Comparison of ENCODE assay signal across 9 mouse cellular contexts in the genomic region with DNA sequence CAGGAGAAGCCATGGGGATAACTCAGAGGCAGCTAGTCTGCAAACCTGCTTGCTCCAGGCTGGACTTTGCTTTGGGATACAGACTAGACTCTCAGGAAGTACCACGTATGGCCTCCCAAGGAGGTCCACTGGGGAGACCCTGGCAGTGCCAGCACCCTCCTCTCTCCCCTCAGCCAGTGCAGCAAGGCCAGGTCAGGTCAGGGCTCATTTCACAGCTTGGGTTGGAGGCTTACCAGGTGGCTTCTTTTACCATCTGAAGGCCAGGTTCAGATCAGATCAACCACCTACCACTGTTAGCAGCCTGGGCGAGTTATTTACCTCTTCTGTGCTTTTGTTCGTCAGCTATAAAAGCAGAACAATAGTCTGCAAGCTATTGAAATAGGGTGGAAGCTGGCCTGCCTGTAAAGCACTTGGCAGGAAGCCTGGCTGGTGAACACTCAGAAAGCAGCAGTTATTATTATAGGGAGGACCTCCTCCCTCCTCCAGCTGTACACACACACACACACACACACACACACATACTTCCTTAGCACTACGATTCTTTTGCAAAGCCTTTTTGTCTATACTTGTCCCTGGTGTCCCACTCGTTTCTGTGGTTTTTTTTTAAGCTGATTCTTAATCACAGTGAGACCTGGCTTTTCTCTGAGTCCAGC. TPM values are rescaled to one million over a fixed set of nuclear protein-coding genes. Genes with fewer than 3 reads are reported as not detected.
A peak's percentile ranks its signal among the peaks of the same experiment; 100 is the strongest.
DNase-seq lines count a peak whose midpoint lies in the region; ATAC-seq and TF ChIP-seq lines count a peak whose summit lies in the region.
"Had no signal": no experiment of that assay in that cellular context is flagged by ENCODE, and none has a peak within 500 bp of the region (broad histone marks: within the 10 kb centered on the region; RNA-seq: fewer than 3 reads in every experiment).

No protein-coding gene starts in this region.

- no peak for TF ChIP-seq CTCF in hindbrain, postnatal 0 days (IDR thresholded peaks at IDR 0.05; ENCODE audit: low read depth)

- 16% methylated on average over 5 of the region's 5 CpGs for WGBS in hindbrain, postnatal 0 days

- H3K4me2 ChIP-seq in hindbrain, postnatal 0 days (ENCODE audit: low read depth, low read length): no peak overlapping the region
- H3K4me2 ChIP-seq: neural tube, embryonic 12.5 days had no signal

- DNase-seq in ovary, adult 18-20 months (ENCODE audit: low spot score): peak; percentile 34
- DNase-seq in ovary, postnatal 14 days (ENCODE audit: low spot score): no peak
- DNase-seq in gastrocnemius, postnatal 14 days: peak; percentile 53
- DNase-seq in hindbrain, postnatal 0 days (ENCODE audit: low spot score): peak; percentile 53
- peak; percentile 73 for DNase-seq in lung, postnatal 25 days (ENCODE audit: low spot score)
- no peak for DNase-seq in thymus, postnatal 14 days
- no peak for DNase-seq in spleen, postnatal 14 days (ENCODE audit: low spot score in 2 of 2)
- no peak for DNase-seq in adrenal gland, adult 2 months

- H3K4me3 ChIP-seq in hindbrain, postnatal 0 days (ENCODE audit: low read length): no peak overlapping the region
- H3K4me3 ChIP-seq: neural tube, embryonic 12.5 days had no signal

- H3K9me3 ChIP-seq in hindbrain, postnatal 0 days (ENCODE audit: low read length): no peaks in the 10 kb centered on the region
- H3K9me3 ChIP-seq: neural tube, embryonic 12.5 days had no signal

- H3K27ac ChIP-seq in hindbrain, postnatal 0 days: peak overlapping the region; percentile 51; the same call in 1 of the 2 replicates
- H3K27ac ChIP-seq: neural tube, embryonic 12.5 days had no signal

- ATAC-seq in hindbrain, postnatal 0 days: no peak

- no peaks in the 10 kb centered on the region for H3K27me3 ChIP-seq in hindbrain, postnatal 0 days (ENCODE audit: insufficient read depth, low read length)
- H3K27me3 ChIP-seq: neural tube, embryonic 12.5 days had no signal

- H3K4me1 ChIP-seq in hindbrain, postnatal 0 days (ENCODE audit: insufficient read depth, low read length): no peaks in the 10 kb centered on the region

- H3K36me3 ChIP-seq in hindbrain, postnatal 0 days (ENCODE audit: insufficient read depth, low read length): no peaks in the 10 kb centered on the region
- H3K36me3 ChIP-seq: neural tube, embryonic 12.5 days had no signal

- intact Hi-C loops in gastrocnemius, postnatal 14 days (cut with DNase I; ENCODE audit: low total_unique reads): no loop called here

- H3K9ac ChIP-seq in hindbrain, postnatal 0 days (replicated peaks; ENCODE audit: low read length): 0 out of 2 replicates have a peak overlapping the region, but pooled peaks have one; percentile 9
- H3K9ac ChIP-seq: neural tube, embryonic 12.5 days had no signal

RNA-seq across cellular contexts. Expression of a gene that starts 6.8 kb away (rescaled TPM):
- 10 to 100 TPM; 19.2 to 25.7 TPM for total RNA-seq in gastrocnemius, postnatal 14 days (2021)
- total RNA-seq in hindbrain, postnatal 0 days (2014; rRNA removed): 21.5 and 30.8 TPM in 2 replicates
- polyA plus RNA-seq in hindbrain, postnatal 0 days (2015; fragmentation: Nextera tagmentation; extraction: Ambion mirVana): 33.8 TPM in 2 replicates
- 100 to 1,000 TPM in 1 of 2 experiments, 10 to 100 TPM in 1; 99.9 to 107 TPM for total RNA-seq in adrenal gland, adult 2 months (2021)
- polyA plus RNA-seq in adrenal gland, adult 2 months (2012; rRNA removed): 64.8 and 71.5 TPM in 2 replicates

RNA-seq across cellular contexts. Expression of a gene that starts 12.0 kb away (rescaled TPM):
- total RNA-seq in gastrocnemius, postnatal 14 days (2021): 1 to 10 TPM; 1.1 to 1.5 TPM
- 31.2 and 35.9 TPM in 2 replicates for total RNA-seq in hindbrain, postnatal 0 days (2014; rRNA removed)
- polyA plus RNA-seq in hindbrain, postnatal 0 days (2015; fragmentation: Nextera tagmentation; extraction: Ambion mirVana): 17.3 and 20.0 TPM in 2 replicates
- 10 to 100 TPM; 41.5 to 59.1 TPM for total RNA-seq in adrenal gland, adult 2 months (2021)
- polyA plus RNA-seq in adrenal gland, adult 2 months (2012; rRNA removed): 48.0 and 54.8 TPM in 2 replicates

RNA-seq across cellular contexts. Expression of a gene that starts 23.3 kb away (rescaled TPM):
- total RNA-seq in gastrocnemius, postnatal 14 days (2021): 10 to 100 TPM; 29.6 to 41.4 TPM
- total RNA-seq in hindbrain, postnatal 0 days (2014; rRNA removed): 25.9 and 28.3 TPM in 2 replicates
- polyA plus RNA-seq in hindbrain, postnatal 0 days (2015; fragmentation: Nextera tagmentation; extraction: Ambion mirVana): 76.0 and 86.0 TPM in 2 replicates
- total RNA-seq in adrenal gland, adult 2 months (2021): 10 to 100 TPM; 55.9 to 70.2 TPM
- 21.6 and 23.9 TPM in 2 replicates for polyA plus RNA-seq in adrenal gland, adult 2 months (2012; rRNA removed)

Comparison
In these comparisons a context has a peak if more than half of its experiments do, and no peak if none do; other contexts are left out.
1. DNase-seq: peak in ovary, adult 18-20 months (single experiment), gastrocnemius, postnatal 14 days (single experiment), hindbrain, postnatal 0 days (single experiment) and lung, postnatal 25 days (single experiment); none in ovary, postnatal 14 days (single experiment), thymus, postnatal 14 days (single experiment), spleen, postnatal 14 days (0 of 2) and adrenal gland, adult 2 months (single experiment).
2. RNA of a gene that starts 12.0 kb away (total RNA-seq): 41.5 to 59.1 TPM in adrenal gland, adult 2 months and 31.2 to 35.9 TPM in hindbrain, postnatal 0 days; 1.1 to 1.5 TPM in gastrocnemius, postnatal 14 days; every median in the first group is over 10 times any median in the second.